In the genomic region with DNA sequence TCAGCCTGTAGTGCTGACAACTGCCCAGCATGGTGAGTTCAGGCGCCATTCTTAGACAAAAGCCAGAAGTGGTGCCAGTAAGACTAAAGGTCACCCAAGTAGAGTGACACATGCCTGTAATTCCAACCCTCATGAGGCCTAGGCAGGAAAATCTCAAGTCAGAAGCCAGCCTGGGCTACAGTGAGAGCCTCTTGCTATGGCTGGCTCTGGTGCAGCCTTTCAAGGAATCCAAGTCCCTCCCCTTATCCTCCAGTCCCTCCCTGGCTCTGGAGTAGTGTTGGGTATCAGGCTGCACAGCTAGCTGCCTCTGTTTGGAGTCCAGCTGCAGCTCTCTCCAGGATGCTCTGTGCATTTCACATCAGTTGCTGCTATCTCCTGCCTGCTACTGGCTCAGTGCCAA, we compare ENCODE assay signal across 21 mouse cellular contexts. TPM values are rescaled to one million over a fixed set of nuclear protein-coding genes. Genes with fewer than 3 reads are reported as not detected.
"Had no signal": no experiment of that assay in that cellular context is flagged by ENCODE, and none has a peak within 500 bp of the region (broad histone marks: within the 10 kb centered on the region; RNA-seq: fewer than 3 reads in every experiment).

No protein-coding gene starts in this region.

- H3K4me1 ChIP-seq: limb, embryonic 13.5 days; midbrain, embryonic 10.5 days; midbrain, embryonic 15.5 days; neural tube, embryonic 12.5 days had no signal

- H3K27ac ChIP-seq: limb, embryonic 13.5 days; liver, embryonic 14.5 days; midbrain, embryonic 10.5 days; midbrain, embryonic 15.5 days; neural tube, embryonic 12.5 days had no signal

- H3K4me2 ChIP-seq: limb, embryonic 13.5 days; midbrain, embryonic 15.5 days; neural tube, embryonic 12.5 days had no signal

- H3K9me3 ChIP-seq: limb, embryonic 13.5 days; midbrain, embryonic 10.5 days; midbrain, embryonic 15.5 days; neural tube, embryonic 12.5 days had no signal

- DNase-seq: kidney, postnatal 14 days; left cerebral cortex, postnatal 4 days; lung, adult 18-20 months; lung, postnatal 10 days; lung, postnatal 4 days; spleen, adult 18-20 months; thymus, adult 18-20 months; thymus, postnatal 14 days had no signal

- H3K36me3 ChIP-seq: limb, embryonic 13.5 days; midbrain, embryonic 10.5 days; midbrain, embryonic 15.5 days; neural tube, embryonic 12.5 days had no signal

- H3K27me3 ChIP-seq: limb, embryonic 13.5 days; midbrain, embryonic 15.5 days; neural tube, embryonic 12.5 days had no signal

- H3K9ac ChIP-seq: limb, embryonic 13.5 days; liver, embryonic 14.5 days; midbrain, embryonic 15.5 days; neural tube, embryonic 12.5 days had no signal

- H3K4me3 ChIP-seq: limb, embryonic 13.5 days; midbrain, embryonic 10.5 days; midbrain, embryonic 15.5 days; neural tube, embryonic 12.5 days had no signal

RNA-seq across cellular contexts. Expression of a gene that starts 19.2 kb away (rescaled TPM):
- total RNA-seq: layer of hippocampus, adult 8-10 months; layer of hippocampus, postnatal 14 days; left cerebral cortex, adult 18-20 months; left cerebral cortex, postnatal 10 days; left cerebral cortex, postnatal 4 days; liver, adult 2 months; megakaryocyte, adult 5-6 weeks; monocyte, adult 5-6 weeks; neutrophil, adult 5-6 weeks had no signal
- polyA plus RNA-seq: liver, adult 2 months; midbrain, embryonic 10.5 days; neural tube, embryonic 12.5 days had no signal
